Mouse (Mus musculus) myocyte (in vitro differentiated cells): ENCODE measurements around the gene 2510039O18Rik.

Experiments used
- MAX ChIP-seq: IDR thresholded peaks from one replicate; pipeline ENCODE4 v1.6.1; 2011; ENCODE audit warnings: low read depth, mild to moderate bottlenecking, control low read depth
- MYOG ChIP-seq, 3 experiments: IDR thresholded peaks; one replicate each; pipeline ENCODE4 v1.6.1; 2011; ENCODE audit warnings: control low read depth in 2 of 3, low read depth in 2 of 3, mild to moderate bottlenecking in 2 of 3; ENCODE audit not compliant: insufficient read length in 2 of 3, control insufficient read depth in 1 of 3, insufficient read depth in 1 of 3
- POLR2A ChIP-seq: IDR thresholded peaks from one replicate; pipeline ENCODE4 v1.6.1; 2011; ENCODE audit warnings: low read depth, mild to moderate bottlenecking, control low read depth, moderate library complexity; ENCODE audit not compliant: insufficient read length
- POLR2AphosphoS2 ChIP-seq: IDR thresholded peaks from one replicate; pipeline ENCODE4 v1.6.1; 2011; ENCODE audit warnings: low read depth, control low read depth; ENCODE audit not compliant: insufficient read length
- REST ChIP-seq: IDR thresholded peaks from one replicate; pipeline ENCODE4 v1.6.1; 2011; ENCODE audit warnings: mild to moderate bottlenecking, control low read depth, moderate library complexity; ENCODE audit not compliant: insufficient read depth, insufficient read length
- TCF12 ChIP-seq: IDR thresholded peaks from one replicate; pipeline ENCODE4 v1.6.1; 2011; ENCODE audit warnings: mild to moderate bottlenecking, control low read depth; ENCODE audit not compliant: poor library complexity, insufficient read depth, severe bottlenecking
- USF1 ChIP-seq: IDR thresholded peaks from one replicate; pipeline ENCODE4 v1.6.1; 2011; ENCODE audit warnings: low read depth, mild to moderate bottlenecking, control low read depth, moderate library complexity

GRCm38 (mm10) chr4:147937021-147937420 lies 3.7 kb upstream of the 2510039O18Rik start:
- TF ChIP-seq TCF12 = no peak
- TF ChIP-seq REST = no peak
- TF ChIP-seq POLR2AphosphoS2 = no peak
- no peak for TF ChIP-seq USF1
- no peak for TF ChIP-seq POLR2A
- no peak for TF ChIP-seq MYOG (IDR thresholded peaks at IDR 0.05; ENCODE audit: control insufficient read depth in 1 of 3, insufficient read depth in 1 of 3, insufficient read length in 2 of 3, low read depth in 2 of 3)
- TF ChIP-seq MAX = no peak
